Mouse (Mus musculus) Patski (cell line): ENCODE data around the gene Arntl2. TPM values are rescaled to one million over a fixed set of nuclear protein-coding genes. Genes with fewer than 3 reads are reported as not detected.
A peak's percentile ranks its signal among the peaks of the same experiment; 100 is the strongest.

ENCODE experiments used
- ATAC-seq: fragments of 100-300 bp; one replicate; pipeline ENCODE4 v1.8.0; 2021
- CTCF ChIA-PET: fragments of 350-600 bp; sonication (Branson Sonifier 250); formaldehyde crosslinking; loops from one replicate; lab custom pipeline; 2022; ENCODE audit warnings: inconsistent platforms; lab: Charles Lee
- POLR2A ChIA-PET: fragments of 350-600 bp; sonication (Branson Sonifier 250); formaldehyde crosslinking; loops from one replicate; lab custom pipeline; 2022; ENCODE audit warnings: antibody characterized with exemption, inconsistent platforms; lab: Charles Lee
- DNase-seq: peaks from one replicate; pipeline ENCODE4 v3.0.0-alpha.2; 2011; ENCODE audit warnings: low read depth, low spot score
- H3K27me3 ChIP-seq: fragments of 371-371 bp; one replicate; pipeline ENCODE4 v1.5.1; 2021
- CTCF ChIP-seq: fragments of 100-300 bp; IDR thresholded peaks from one replicate; pipeline ENCODE4 v1.5.1; 2021
- in situ Hi-C: fragments of 300-500 bp; cut with MboI; formaldehyde crosslinking; loops from 3 replicates; pipeline ENCODE4 v1.11.1; 2018; ENCODE audit warnings: low pct_unique_long_range_greater_than_20kb, mixed read lengths
- polyA plus RNA-seq: library from polyadenylated mRNA; unstranded; gene quantifications from one replicate; pipeline ENCODE4 v1.2.3, GENCODE M21; 2021

Gene Arntl2
- polyA plus RNA-seq, result 8.1 TPM

DNA sequence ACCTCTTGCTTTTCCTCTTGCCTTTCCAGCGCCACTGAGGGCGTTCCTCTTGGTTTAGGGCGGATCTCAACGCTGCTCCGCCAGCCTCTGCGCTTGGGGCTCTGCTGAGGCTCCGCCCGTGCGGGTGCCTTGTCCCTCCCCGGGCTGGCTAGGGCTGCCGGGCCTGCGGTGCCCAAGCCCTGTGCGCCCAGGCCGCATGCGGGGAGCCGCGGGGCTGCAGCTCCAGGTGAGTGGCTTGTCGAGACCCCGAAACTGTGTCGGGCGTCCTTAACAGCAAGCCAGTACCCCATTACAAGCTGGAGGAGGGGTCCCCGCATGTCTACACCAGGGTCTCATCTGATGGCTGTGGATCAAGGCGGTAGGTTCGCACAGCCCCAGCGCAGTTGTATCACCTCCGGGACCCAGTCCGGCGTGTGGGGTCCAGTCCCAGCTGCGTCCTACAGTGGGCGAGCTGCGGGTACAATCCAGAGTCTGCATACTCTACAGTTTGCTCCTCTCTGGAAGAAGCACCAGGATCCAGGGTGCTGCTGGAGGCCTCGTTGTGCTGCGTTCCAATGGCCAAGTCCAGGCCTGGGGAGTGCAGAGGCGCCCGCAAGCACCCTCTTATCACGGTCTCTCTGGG lies at the start of gene Arntl2:
TSS of gene Arntl2 (plus strand) at position 132 of the 622 bp plus-strand sequence.
- no peaks in the 10 kb centered on the region for H3K27me3 ChIP-seq
- CTCF ChIA-PET, result no interaction called here
- TF ChIP-seq CTCF, result no peak
- peak; percentile 91 for ATAC-seq
- POLR2A ChIA-PET, result no interaction called here
- DNase-seq, result no peak
- in situ Hi-C loops, result no loop called here

GRCm38 (mm10) chr6:146746577-146746976 lies 49.3 kb upstream of the Arntl2 start:
- ATAC-seq, result no peak

DNA sequence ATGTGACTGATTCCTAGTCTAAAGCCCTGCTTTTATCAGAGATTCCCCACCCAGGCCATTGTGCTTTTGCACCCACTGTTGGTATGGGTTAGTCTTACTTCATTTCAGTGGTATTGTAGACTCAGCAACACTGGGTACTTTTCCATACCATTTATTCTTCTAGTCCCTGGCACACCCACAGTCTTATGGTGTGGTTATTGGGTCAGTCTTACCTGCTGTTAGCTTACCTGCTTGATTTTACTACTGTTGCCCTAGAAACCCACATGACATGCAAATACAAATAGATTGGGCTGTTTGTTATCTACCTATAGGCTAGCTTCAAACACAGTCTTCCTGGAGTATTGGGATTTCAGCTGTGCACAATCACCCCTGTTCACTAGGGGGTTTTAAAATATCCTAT lies 48.8 kb upstream of the Arntl2 start:
- ChIA-PET POLR2A (no interaction called here), CTCF (interaction anchor here (2.1 kb wide), 1 partner anchor 11 kb away, joined by 4 read pairs; no protein-coding TSS in a partner anchor)
- no peak for TF ChIP-seq CTCF
- DNase-seq (no peak), ATAC-seq (no peak)
- in situ Hi-C loops, result no loop called here
- H3K27me3 ChIP-seq, result no peaks in the 10 kb centered on the region

More at GRCm38 (mm10) chr6:146746577-146746976, 49.3 kb upstream of the Arntl2 start:
- ChIA-PET POLR2A (no interaction called here), CTCF (interaction anchor here (2.1 kb wide), 1 partner anchor 11 kb away, joined by 4 read pairs; no protein-coding TSS in a partner anchor)
- no peak for DNase-seq
- no peak for TF ChIP-seq CTCF
- in situ Hi-C loops, result no loop called here
- no peaks in the 10 kb centered on the region for H3K27me3 ChIP-seq

DNA sequence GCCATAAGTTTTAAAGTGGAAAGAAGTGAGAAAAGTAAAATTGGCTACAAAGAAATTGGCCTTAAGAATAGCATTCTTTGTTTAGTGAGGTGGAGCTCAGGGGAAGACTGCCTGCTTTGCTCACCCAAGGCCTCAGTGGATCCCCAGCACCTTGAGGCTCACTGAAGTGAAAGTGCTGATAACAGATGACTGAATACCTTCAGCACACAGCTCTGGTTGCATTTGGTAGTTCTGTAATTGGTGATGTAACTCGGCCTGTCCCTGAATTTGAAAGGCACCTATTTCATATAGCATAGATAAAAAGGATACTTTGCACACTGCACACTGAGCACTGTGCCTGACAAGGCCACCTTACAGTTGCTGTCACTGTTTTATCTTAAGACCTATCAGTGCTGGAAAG lies 47.6 kb upstream of the Arntl2 start:
- CTCF ChIA-PET, result interaction anchor here (2.1 to 2.9 kb wide), 2 partner anchors 13 to 14 kb away, joined by 4 to 21 read pairs; no protein-coding TSS in a partner anchor
- in situ Hi-C loops, result no loop called here
- POLR2A ChIA-PET, result interaction anchor here (0.6 kb wide), 1 partner anchor 834 kb away, joined by 3 read pairs; no protein-coding TSS in a partner anchor
- no peaks in the 10 kb centered on the region for H3K27me3 ChIP-seq
- ATAC-seq (no peak), DNase-seq (no peak)
- TF ChIP-seq CTCF, result no peak

DNA sequence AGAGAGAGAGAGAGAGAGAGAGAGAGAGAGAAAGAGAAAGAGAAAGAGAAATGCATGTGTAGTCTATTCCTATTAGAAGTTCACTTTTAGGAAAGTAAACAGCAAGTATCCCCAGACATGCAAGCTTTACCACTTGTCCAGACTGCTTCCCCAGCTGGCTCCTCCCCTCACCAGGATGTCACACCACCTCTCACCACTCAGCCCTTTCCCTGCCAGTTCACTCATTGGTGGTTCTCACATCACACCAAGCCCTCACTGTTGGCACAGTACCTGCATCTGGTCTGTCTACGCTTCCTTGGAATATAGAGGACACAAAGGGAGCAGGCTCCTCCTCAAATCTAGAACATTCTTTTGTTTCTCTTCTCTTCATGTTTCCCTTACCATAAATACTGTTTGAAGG lies 44.2 kb upstream of the Arntl2 start:
- ChIA-PET CTCF (interaction anchor here (1.0 to 3.7 kb wide), 2 partner anchors 11 to 65 kb away, joined by 3 to 14 read pairs; no protein-coding TSS in a partner anchor), POLR2A (interaction anchor here (0.9 kb wide), 1 partner anchor 8 kb away, joined by 3 read pairs; no protein-coding TSS in a partner anchor)
- no peaks in the 10 kb centered on the region for H3K27me3 ChIP-seq
- in situ Hi-C loops, result loop anchor here (10.0 kb wide), 1 partner anchor 337 kb away; no protein-coding TSS in a partner anchor
- DNase-seq (no peak), ATAC-seq (no peak)
- TF ChIP-seq CTCF, result no peak

DNA sequence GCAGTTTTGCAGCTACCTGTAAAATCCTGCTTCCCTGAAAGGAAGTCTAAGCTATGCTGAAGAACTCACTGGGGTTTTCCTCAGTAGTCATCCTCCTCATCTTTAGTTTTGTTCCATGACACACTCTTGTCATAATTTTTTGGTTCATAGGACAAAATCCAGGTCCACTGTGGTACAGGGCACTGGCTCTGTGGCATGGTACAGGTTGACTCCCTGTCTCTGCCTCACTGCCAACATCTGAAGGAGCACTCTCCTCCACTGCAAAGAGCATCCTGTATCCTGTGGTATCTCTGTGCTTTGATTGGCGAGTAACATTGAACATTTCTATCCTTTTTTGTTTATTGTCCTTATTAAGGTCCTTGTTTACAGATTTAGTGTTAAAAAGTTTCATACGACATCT lies 43.7 kb upstream of the Arntl2 start:
- in situ Hi-C loops, result loop anchor here (10.0 kb wide), 1 partner anchor 337 kb away; no protein-coding TSS in a partner anchor
- CTCF ChIA-PET, result interaction anchor here (1.0 to 3.7 kb wide), 2 partner anchors 11 to 65 kb away, joined by 3 to 14 read pairs; no protein-coding TSS in a partner anchor
- DNase-seq (no peak), ATAC-seq (no peak)
- no peak for TF ChIP-seq CTCF
- no peaks in the 10 kb centered on the region for H3K27me3 ChIP-seq
- POLR2A ChIA-PET, result interaction anchor here (0.9 kb wide), 1 partner anchor 9 kb away, joined by 3 read pairs; no protein-coding TSS in a partner anchor

DNA sequence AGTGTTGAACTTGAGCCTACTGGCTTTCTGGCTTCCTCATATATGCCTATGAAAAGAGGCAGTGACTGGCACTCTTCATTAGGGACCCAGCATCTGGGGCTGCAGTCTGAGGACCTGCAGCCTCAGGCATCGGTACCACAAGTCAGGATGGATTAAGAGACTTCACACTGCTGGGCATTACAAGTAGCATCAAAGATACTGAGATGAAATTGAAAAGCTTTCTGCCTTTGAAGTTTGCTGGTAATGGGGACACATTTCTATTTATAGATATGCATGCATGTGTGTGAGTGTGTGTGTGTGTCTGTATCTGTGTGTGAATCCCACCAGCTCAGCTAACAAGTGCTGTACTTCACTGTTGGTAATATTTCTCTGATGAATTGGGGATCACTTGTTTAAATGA lies 43.2 kb upstream of the Arntl2 start:
- H3K27me3 ChIP-seq, result no peaks in the 10 kb centered on the region
- ATAC-seq, result no peak
- no peak for DNase-seq
- CTCF ChIA-PET, result interaction anchor here (3.7 kb wide), 1 partner anchor 10 kb away, joined by 14 read pairs; no protein-coding TSS in a partner anchor
- in situ Hi-C loops, result loop anchor here (10.0 kb wide), 1 partner anchor 338 kb away; no protein-coding TSS in a partner anchor
- no peak for TF ChIP-seq CTCF
- POLR2A ChIA-PET, result no interaction called here

- ATAC-seq, result no peak
- no peaks in the 10 kb centered on the region for H3K27me3 ChIP-seq
- in situ Hi-C loops, result loop anchor here (10.0 kb wide), 1 partner anchor 339 kb away; no protein-coding TSS in a partner anchor
- ChIA-PET CTCF (interaction anchor here (1.0 to 3.7 kb wide), 4 partner anchors 9 to 94 kb away, joined by 3 to 14 read pairs (median 3); no protein-coding TSS in a partner anchor), POLR2A (no interaction called here)
- TF ChIP-seq CTCF, result no peak
- DNase-seq, result no peak
Observed at GRCm38 (mm10) chr6:146753560-146754160, 42.2 kb upstream of the Arntl2 start.

DNA sequence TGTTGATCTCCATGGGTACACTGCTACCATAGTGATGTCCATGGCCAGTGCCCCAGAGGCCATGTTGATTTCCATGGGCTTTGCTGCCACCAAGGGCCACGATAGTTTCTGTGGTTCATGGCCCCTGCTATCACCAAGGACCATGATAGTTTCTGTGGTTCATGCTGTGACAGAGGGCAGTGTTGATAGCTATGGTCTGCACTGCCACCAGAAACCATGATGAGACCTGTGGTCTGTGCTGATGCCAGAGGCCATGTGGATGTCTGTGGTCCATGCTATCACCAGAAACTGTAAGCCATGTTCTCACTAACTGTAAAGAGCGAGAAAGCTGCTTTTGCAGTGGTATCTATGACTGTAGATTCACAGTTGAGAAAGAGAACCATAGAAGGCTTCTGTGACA lies 40.7 kb upstream of the Arntl2 start:
- CTCF ChIA-PET, result interaction anchor here (1.0 to 1.4 kb wide), 2 partner anchors 96 to 98 kb away, joined by 3 read pairs; no protein-coding TSS in a partner anchor
- POLR2A ChIA-PET, result no interaction called here
- no peaks in the 10 kb centered on the region for H3K27me3 ChIP-seq
- DNase-seq, result no peak
- ATAC-seq, result no peak
- no peak for TF ChIP-seq CTCF
- in situ Hi-C loops, result loop anchor here (10.0 kb wide), 1 partner anchor 340 kb away; no protein-coding TSS in a partner anchor

DNA sequence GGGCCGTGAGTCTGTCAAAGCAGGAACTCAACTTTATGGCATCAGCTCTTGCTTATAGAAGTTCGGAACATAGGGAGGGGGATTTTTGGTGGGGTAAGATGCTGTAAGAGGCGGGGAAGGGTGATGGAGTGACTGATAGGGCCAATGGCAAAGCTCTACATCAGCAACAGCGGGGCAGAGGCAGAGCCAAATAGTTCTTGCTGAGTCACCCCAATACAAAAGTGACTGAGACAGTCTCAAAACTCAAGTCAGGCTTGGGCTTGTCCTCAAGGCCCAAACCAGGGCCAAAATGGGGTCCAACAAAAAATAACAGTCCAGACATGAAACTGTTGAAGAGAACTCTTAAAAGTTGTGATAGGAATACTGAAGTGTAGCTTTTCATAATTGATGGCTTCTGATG lies 40.2 kb upstream of the Arntl2 start:
- in situ Hi-C loops, result loop anchor here (10.0 kb wide), 1 partner anchor 341 kb away; no protein-coding TSS in a partner anchor
- no peaks in the 10 kb centered on the region for H3K27me3 ChIP-seq
- CTCF ChIA-PET, result no interaction called here
- POLR2A ChIA-PET, result no interaction called here
- ATAC-seq (no peak), DNase-seq (no peak)
- no peak for TF ChIP-seq CTCF
